Mouse (Mus musculus) spleen, postnatal 10 days (tissue): Measurements from ENCODE around the gene Padi3.

Experiments used
- DNase-seq, 2 experiments: peaks; one replicate each; pipeline ENCODE4 v3.0.0; 2021 to 2022; ENCODE audit warnings: low spot score in 2 of 2

Gene Padi3

DNA sequence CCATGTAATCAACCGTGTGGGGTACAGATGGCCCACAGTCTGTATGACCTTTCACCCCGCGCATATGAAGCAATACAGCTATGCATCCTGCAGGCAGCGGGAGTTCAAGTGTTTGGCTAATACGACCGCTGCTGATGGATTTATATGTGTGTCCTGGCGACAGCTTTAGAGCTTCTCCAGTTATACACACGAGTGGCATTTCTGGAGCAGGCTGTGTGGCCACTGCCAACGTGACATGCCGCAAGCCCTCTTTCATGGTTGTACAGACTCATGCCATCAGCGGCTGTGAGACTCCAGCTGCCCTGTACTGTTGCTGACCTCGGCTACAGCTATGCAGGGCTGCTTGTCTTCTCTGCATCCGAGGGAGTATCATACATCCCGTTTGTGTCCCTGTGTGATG lies 29.9 kb downstream of the Padi3 start:
- no peak for DNase-seq

DNA sequence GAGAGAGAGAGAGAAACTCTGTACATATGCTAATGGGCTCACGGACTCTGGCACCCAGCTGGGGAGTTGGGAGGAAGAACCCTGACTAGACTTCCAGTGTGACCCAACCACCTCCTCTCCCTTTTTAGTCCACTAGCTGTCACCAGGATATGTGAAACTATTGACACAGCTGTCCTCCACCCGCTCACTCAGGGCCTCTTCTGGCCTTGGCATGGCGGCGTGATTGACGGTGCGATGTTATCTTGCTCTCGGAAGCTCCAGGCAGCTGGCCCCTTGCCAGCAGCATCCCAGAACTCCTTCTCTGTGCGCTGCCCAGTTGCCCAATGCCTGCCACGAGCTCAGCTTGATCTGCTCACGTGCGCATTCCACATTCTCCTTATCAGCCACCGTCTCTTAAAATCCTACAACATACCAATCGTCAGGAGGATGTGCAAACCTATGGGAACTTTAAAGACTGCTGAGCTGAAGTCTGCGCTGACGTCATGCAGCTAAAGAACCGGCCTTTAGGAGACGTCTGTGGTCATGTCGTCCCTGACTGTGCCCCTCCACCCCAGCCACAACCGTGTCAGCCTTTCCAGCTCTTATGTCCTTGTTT lies 30.5 kb downstream of the Padi3 start:
- no peak for DNase-seq

DNA sequence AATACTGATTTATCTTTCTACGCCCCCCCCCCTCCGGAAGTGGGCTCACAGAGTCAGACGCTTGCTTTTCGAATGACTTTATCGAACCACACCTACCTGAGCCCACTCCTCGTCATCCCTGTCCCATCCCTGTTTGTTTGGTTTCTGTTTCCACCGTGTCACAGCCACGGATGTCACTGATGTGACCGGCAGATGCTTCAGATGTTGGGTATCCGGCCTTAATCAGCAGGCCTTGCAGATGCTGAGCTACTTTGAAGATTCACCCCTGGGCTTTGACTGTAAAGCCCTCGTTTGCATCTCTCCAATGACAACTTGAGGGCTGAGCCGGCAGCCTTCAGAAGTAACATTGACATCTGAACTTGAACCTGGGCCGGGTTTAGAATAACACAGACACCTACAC lies 33.8 kb downstream of the Padi3 start:
- DNase-seq: no peak

DNA sequence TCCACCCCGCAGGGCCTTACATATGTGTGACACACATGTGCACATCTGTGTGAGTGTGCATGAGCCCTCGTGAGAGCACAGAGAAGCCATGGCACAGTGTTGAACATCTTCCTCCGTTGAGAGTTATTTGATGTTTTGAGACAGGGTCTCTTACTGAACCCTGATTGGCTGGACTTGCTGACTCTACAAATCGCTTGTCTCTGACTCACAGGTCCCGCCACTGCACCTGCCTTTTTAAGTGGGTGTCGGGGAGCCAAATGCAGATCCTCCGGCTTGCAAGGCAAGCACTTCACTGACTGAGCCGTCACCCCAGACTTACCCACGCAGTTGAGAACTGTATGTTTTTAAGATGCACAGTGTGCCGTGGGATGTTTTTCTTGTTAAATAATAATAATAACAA lies 34.6 kb downstream of the Padi3 start:
- no peak for DNase-seq

DNA sequence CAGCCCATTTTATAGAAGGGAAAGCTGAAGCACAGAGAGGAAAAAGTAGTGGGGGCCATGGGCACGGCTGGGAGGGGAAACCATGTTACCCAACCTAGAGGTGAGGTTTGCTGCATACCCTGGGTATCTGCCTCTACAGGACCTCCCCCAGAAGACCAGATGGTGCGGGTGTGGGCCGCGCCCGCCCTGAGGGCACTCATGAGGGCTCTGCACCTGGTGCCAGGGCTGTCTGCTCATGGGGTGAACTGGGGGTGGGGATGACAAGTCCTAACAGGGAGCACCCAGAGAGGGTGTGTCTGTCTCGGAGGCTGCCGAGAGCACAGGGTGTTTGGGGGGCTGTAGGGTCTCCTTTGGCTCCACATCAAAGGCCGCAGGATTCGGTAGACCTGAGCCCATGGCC lies 35.6 kb downstream of the Padi3 start:
- no peak for DNase-seq

DNA sequence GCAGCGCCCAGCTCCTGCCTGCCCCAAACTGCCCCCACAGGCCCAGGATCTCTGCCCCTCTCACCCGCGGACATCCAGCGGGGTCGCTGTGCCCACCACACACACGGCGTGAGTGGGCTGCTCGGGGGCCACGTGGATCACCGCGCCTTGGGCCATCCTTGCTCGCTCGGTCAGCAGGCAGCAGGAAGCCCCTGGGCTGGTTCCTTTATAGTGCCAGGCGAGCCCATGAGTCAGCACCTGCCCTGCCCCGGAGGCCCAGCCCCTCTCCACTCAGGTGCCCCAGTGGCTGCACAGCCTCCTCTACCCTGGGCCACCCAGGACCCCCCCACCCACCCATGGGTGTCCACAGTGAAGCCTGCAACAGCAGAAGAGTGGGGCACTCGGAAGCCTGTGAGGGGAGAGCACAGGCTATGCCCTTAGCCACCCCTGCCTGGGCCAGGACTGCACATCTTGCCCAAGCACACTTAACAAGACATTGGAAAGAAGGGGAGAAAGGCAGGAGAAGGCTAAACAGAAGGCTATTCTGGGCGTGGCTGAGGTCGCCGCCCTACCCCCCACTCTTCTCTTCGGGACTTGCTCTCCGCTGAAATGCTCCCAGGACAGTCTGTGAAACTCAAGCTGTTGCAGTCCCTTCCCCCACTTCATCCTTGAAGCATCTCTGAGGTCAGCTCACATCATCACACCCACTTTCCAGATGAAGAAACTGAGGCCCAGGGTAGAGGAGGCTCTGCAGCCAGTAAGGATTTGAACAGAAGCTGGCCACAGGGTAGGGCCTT lies 36.2 kb downstream of the Padi3 start, which contains the start of gene Padi4:
Gene Padi4 (minus strand): TSS at position 212 of the 776 bp plus-strand sequence.
- DNase-seq: no peak

DNA sequence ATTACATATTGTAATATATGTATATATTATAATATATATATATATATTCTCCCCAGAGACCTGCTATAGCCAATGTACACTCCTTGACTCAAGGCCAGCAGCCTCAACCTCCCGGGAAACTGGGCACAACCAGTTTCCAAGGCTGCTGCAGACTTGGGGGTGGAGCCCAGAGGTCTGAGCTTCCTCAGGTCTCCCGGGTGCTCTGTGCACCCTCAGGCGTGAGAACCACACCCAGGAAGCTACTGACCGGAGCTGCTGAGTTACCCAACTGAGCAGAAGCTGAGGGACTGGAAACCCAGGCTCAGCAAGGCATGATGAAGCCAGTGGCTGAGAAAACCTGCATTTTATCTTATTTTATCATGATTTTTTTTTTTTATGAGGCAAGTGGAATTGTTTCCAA lies 39.4 kb downstream of the Padi3 start:
- peak in 1 of 2 experiments; percentile 45 for DNase-seq

DNA sequence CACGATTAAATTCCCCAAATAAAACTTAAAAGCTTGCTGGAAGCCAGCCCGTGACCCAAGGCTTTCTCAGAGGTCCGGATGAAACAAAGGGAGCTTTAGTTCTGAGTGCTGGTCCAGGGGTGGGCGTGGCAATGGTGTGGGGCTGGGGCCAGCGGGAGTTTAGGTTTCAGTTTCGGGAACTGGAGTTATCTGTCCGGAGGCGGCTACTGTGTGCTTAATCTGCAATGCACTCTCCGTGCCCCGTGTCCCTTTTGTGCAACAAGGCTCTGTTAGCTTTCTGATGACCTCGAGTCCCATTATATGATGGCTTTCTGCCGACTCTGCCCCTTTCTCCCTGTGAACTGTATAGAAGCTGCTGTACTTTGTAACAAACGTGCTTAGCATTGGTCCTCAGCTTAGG lies 40.0 kb downstream of the Padi3 start:
- DNase-seq: peak in 1 of 2 experiments; percentile 53

DNA sequence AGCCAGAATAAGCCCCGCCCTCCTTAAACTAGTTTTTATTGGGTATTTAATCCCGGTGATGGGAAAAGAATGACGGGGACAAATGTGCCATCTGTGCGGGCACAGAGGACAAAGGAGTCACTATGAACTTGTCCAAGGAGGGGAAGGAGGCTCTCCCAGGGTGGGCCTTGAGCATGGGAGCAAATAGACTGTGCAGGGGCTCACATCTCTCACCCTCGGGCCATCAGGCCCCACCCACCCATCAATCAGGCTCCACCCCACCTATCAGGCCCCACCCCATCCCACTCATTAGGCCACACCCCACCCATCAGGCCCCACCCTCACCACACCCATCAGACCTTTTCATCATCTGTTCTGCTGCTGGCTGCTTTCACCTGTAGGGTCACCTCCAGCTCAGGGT lies 41.5 kb downstream of the Padi3 start:
- DNase-seq: no peak

DNA sequence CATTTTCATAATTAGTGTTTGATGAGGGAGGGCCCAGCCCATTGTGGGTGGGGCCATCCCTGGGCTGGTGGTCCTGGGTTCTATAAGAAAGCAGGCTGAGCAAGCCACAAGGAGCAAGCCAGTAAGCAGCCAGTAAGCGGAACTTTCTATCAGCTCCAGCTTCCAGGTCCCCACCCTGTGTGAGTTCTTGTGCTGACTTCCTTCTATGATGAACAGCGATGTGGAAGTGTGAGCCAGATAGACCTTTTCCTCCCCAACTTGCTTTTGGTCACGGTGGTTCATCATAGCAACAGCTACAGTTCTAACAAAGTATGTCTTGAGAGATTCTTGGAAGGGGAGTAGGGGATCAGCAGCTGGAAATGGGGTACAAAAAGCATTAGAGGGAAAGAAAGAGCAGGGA lies 44.5 kb downstream of the Padi3 start:
- DNase-seq: no peak

DNA sequence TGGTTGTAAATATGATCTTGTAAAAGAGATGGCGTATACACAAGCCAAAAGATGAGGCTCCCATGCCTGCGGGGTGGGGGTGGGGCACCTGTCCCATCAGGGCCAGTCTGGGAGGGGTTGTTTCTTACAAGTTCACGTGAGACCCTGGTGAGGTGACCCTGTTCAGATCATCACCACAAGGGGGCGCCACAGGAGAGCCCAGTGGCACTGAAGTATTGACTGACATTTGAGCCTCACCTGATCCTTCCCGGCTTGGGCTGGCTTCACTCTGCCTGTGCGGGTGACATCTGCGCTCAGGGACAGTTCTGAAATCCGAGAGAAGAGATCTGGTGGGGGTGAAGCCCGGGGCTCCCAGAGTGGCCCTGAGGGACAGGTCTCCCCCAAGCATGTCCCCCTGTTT lies 47.3 kb downstream of the Padi3 start:
- DNase-seq: peak; percentile 55 to 85

DNA sequence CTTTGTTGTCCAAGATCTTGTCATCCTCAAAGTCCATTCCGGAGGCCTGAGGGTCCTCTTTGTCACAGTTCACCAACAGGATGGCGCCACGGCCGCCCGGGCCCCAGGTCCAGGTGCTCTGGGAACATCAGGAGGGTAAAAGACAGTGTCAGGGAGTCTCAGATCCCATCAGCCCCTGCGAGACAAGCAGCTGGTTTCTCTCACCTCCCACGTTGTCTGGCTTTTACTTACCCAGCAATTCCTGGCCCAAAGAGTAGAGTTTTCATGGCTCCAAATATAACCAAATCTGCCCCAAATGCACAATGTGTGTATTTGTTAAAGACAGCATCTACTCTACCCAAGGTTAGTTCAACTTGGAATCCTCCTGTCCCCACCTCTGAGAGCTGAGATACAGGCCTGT lies 48.8 kb downstream of the Padi3 start:
- DNase-seq: no peak

DNA sequence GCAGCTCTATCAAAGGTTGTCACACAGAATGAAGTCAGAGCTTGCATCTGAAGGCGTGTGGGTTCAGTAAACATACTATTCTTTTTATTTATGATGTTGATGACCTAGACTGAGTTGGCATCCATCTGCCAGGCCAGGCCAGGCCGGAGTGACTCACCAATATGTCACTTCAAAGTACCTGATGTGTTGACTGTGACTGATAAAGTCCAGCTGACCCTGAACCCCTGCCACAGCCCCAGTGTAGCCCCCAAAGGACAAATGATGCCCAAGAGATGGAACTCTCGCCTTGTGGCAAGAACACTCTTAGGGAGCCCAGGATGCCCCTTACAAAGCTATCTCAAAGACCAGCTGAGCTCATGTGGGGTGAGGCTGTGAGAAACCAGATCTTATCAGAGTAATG lies 54.6 kb downstream of the Padi3 start:
- no peak for DNase-seq

DNA sequence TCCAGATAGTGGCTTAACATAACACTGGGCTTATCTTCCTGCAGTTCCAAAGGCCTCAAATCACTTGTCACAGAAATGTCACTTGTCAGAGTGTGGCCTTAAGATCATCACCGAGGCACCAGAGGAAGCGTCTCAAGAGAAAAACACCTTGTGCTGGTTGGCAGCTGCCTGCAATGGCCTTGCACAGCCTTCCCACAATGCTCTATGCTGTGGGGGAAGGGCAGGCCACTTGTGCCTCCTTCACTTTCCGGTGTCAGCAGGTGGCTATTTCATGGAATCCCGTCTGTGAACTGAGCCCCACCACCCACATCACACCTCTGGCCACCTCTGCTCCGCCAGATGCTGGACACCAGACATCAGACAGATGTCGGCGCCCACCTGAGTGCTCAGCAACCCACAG lies 57.1 kb downstream of the Padi3 start:
- DNase-seq: no peak

DNA sequence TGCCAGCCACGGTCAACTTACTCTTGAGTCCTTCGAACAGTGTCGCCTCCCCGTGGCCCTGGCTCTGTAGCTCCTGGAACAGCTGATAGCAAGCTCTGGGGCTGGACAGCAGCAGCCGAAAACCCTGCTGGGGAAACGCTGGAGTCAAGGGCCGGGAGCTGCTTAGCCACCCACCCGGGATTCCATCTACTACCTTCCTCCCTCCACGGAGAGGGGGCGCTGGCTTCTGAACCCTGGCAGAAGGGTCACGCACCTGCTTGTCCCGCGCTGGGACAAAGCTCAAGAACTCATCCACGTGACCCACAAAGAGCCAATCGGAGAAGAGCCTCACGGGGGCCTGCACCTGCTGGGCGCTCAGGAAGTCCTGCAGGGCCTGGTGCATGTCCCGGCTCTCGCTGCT lies 60.1 kb downstream of the Padi3 start:
- peak; percentile 29 to 73 for DNase-seq

DNA sequence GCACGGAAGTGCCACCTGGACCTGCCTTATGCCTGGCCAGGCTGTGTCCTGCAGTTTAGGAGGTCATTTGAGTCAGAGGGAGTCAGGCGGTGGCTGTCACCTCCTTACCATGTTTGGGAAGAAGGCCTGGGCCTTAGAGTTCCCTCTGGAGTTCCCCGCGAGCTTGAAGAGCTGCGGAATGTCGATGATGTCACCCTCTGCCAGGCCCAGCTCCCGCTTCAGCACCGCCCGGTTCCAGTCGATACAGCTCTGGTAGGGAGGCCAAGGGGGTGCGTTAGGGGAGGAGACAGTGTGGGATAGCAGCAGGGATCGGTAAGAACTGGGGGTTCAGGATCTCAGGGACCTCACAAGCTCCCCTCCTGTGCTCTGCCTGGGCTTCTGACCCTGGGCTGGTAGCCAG lies 62.5 kb downstream of the Padi3 start:
- no peak for DNase-seq

DNA sequence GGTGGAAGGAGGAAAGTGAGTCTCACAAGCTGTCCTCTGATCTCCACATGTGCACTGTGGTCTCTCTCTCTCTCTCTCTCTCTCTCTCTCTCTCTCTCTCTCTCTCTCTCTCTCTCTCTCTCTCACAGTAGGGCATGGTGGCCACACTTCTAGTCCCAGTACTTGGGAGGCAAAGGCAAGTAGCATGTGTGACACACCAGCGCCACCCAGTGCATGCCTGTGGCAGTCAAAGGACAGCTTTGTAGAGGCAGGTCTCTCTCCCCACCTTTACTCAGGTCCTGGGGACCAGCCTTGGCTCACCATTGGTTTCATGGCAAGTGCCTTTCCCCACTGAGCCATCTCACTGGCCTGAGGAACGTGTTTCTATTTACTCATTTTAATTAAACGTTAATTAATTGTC lies 65.8 kb downstream of the Padi3 start:
- peak; percentile 31 to 76 for DNase-seq

DNA sequence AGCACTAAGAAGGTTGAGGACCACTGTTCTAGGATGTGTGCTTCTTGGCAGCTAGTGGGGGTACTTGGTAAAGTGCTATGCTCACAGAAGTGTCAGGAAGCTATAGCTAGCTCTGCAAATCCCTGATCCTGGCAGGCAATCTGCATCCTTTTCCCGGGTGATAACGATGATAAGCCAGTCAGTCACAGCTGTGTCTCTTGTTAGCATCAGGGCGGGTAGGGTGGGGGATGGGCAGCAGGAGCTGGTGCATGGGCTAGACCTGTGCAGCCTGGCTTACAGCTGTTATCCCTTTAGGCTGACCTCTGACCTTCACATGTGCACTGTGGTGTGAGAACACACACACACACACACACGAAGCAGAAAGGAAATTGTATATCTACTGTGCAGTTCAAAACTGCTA lies 67.4 kb downstream of the Padi3 start:
- no peak for DNase-seq

DNA sequence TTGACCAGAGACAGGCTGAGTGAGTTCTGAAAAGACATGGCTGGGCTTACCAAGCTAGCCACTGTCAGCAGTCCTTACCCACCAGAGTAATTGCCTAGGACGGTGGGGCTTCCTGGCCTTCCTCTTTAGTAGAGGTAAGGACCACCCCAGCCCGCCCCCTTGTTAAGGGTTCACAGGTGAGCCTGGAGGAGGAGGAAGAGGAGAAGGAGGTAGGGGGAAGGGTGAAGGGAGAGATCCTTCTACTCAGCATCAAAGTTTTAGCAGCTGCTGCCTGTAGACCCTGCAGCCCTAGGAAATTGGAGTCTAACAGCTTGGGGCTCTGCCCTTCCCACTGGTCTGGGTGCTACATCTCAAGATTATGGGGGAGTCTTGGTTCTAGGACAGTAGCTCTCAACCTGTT lies 67.9 kb downstream of the Padi3 start, which contains the start of gene Padi6:
Gene Padi6 (minus strand): TSS at position 101 of the 400 bp plus-strand sequence.
- no peak for DNase-seq

DNA sequence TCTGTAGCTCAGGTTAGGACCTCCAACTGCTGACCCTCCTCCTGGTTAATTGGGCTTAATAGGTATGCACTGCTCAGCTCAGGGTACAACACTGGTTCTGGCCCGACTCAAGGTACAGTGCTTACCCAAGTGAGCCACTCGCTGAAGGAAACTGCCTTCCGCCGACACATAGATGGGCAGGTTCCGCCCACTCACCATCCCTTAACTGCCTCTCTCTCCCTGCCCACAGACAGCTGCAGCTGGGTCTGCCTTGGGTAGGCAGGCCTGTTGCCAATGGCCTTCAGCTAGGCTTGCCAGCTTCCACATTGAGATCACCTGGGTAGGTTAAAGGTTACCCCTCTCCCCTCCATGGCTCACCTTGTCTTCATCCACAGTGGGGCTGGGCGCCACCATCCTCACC lies 69.0 kb downstream of the Padi3 start:
- no peak for DNase-seq

DNA sequence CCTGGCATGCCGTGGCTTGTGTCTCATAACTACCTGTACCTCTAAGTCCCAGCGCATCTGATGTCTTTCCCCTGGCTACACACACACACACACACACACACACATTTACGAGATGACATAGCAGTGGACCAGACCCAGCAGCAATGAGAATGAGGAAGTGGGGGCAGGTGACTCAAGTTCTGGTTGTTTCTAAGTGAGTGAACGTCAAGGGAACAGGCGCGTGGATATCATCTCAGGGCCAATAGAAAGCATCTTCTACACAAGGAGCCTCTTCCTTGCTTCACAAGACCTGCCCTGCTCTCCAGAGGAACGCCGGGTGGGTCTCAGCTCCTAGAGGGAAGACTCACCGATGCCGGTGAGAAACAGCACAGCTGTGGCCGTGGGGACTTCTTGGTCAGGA lies 69.8 kb downstream of the Padi3 start:
- DNase-seq: no peak
